Mouse (Mus musculus) ES-E14 (cell line): ENCODE data around the gene Sorcs3.

ENCODE experiments used
- CHD2 ChIP-seq: IDR thresholded peaks from 2 replicates; pipeline ENCODE4 v1.6.1; 2014; ENCODE audit warnings: mild to moderate bottlenecking, low read depth, low read length, inconsistent platforms
- MAFK ChIP-seq: IDR thresholded peaks from 2 replicates; pipeline ENCODE4 v1.6.1; 2014; ENCODE audit warnings: mild to moderate bottlenecking, low read depth, low read length, inconsistent platforms; ENCODE audit not compliant: insufficient read depth
- ZC3H11A ChIP-seq: IDR thresholded peaks from 2 replicates; pipeline ENCODE4 v1.6.1; 2012; ENCODE audit warnings: low read depth, mild to moderate bottlenecking, inconsistent platforms, low read length, borderline replicate concordance

- TF ChIP-seq ZC3H11A (no peak), CHD2 (no peak), MAFK (no peak)
These were observed 172.2 kb downstream of the Sorcs3 start for GRCm38 (mm10) chr19:48378006-48378540.
